Mouse (Mus musculus) layer of hippocampus, adult 18-20 months (tissue): Measurements from ENCODE around the gene Gm10401. TPM values are rescaled to one million over a fixed set of nuclear protein-coding genes. Genes with fewer than 3 reads are reported as not detected.

Experiments used
- DNase-seq, 2 experiments: peaks; one replicate each; pipeline ENCODE4 v3.0.0; 2022; ENCODE audit warnings: low spot score in 2 of 2
- total RNA-seq, 2 experiments: library from RNA; stranded (reverse); gene quantifications; 2 replicates each; pipeline ENCODE4 v1.2.3; 2021

Gene Gm10401
- total RNA-seq, 2 experiments from 2014 or later, result not detected

DNA sequence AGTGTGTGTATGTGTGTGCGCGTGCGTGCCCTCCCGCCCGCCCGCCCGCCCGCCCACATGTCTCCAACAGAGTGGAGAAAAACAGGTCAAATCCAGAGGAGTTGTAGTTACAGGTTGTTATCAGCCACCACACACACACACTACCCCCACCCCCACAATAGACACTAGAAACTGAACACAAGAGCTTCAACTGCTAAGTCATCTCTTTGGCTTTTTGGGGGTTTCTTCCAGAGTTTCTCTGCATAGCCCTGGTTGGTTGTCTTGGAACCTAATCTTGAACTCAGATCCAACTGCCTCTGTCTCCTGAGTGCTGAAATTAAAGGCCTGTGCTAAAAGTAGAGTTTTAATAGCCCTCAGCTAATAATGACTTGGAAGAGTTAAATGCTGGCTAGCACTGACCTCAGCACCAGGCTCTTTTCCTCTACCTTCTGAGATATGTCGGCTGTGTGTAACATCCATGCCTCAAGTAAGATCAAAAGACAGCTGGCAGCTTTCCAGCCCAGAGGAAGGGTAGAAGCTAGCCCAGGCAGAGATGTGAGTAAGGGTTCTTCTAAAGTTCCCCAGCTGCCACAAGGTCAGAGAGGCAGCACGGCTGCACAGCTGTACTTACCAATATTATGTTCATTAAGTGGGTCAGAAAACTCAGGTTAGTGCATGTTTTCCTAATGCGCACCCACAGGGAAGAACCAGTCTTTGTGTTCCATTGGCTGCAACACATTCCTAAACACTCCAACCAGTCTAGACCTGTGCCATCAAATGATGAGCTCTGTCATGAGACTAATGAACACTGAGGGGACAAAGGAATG is 26.8 kb downstream of the Gm10401 start:
- DNase-seq, result no peak

GRCm38 (mm10) chr5:115070457-115070856 is 27.6 kb downstream of the Gm10401 start:
- DNase-seq, result no peak

GRCm38 (mm10) chr5:115069611-115070010 is 28.5 kb downstream of the Gm10401 start:
- DNase-seq, result no peak

GRCm38 (mm10) chr5:115068671-115069421 is 29.2 kb downstream of the Gm10401 start:
- DNase-seq, result no peak

GRCm38 (mm10) chr5:115066245-115066644 is 31.9 kb downstream of the Gm10401 start:
- DNase-seq, result no peak

GRCm38 (mm10) chr5:115063391-115063790 is 34.7 kb downstream of the Gm10401 start:
- DNase-seq, result no peak

GRCm38 (mm10) chr5:115062566-115062965 is 35.5 kb downstream of the Gm10401 start:
- DNase-seq, result no peak

DNA sequence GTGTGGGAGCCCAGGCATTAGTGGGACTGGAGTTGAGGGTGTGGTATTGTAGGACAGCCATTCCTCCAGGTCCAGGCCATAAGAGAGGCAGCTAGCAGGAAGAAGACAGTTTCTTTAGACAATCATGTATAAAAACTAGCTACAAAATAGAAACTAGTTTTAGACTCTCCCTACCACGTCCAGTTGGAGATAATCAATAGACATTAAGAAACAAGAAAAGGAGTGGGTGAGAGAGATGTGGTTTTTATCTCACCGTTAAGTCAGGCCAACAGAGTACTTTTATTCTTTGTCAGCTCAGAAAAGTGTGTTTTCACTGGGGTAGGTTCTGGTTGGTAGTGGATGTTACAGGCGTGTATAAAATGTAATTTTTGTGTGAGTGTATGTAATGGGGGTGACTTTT is 37.1 kb downstream of the Gm10401 start:
- no peak for DNase-seq

DNA sequence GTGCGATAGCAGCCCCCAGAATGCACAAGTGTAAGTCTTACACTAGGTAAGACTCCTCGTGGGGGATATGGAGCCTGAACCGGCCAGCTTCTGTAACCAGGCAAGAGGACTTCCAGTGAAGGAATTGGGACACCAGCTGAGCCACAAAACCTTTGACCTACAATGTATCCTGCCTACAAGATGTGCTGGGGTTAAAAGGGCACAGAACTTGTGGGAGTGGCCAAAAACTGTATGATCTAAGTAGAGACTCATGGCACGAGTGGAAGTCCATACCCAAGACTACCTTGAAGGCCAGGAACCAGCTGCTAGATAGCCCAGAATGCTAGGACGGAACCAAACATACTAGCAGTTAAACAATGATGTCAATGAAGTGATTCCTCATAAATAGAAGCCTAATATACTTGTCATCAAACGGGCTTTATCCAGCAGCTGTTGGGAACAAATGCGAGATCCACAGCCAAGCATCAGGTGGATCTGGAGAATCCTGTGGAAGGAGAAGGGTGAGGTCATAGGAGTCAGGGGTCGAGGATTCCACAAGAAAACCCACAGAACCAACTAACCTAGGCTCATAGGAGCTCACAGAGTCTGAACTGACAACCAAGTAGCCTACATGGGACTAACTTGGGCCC is 37.9 kb downstream of the Gm10401 start:
- DNase-seq, result no peak

- DNase-seq, result no peak
Observed at GRCm38 (mm10) chr5:115058584-115059297, 39.4 kb downstream of the Gm10401 start.

DNA sequence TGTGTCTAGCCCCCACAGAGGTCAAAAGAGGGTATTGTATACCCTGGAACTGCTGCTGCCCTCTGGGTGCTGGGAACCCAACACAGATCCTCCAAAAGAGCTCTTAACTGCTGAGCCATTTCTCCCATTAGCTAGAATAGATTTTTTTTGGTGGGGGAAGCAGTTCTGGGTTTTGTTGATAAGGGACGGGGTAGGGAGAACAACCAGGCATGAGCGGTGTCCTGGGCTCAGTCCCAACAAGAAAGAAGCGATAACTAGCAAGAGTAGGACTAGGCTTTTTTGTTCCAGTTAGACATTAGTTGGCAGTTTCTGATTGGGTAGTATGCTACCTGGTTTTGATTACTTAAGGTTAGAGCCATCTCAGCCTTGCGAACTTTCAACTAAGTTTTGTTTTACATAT is 40.9 kb downstream of the Gm10401 start:
- no peak for DNase-seq

DNA sequence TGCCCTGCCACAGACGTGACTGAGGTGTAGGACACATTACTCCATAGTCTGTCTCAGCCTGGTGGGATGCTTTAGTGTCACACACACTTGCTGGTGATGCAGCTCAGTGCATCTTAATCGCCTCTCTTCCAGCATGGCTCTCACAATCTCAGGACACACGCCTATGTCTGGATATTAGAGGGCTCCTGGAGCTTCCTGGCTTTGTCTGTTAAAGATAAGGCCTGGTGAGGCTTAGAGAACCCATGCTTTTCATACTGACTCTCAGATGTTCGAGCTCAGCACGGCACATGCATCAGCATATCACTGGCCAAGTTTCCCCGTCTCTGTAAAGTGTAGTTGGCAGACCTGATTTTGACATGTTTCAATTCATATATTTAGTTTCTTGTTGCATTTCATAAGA is 42.7 kb downstream of the Gm10401 start:
- DNase-seq, result no peak

- no peak for DNase-seq
Observed at GRCm38 (mm10) chr5:115053791-115054396, 44.2 kb downstream of the Gm10401 start.

GRCm38 (mm10) chr5:115052546-115052945 is 45.5 kb downstream of the Gm10401 start:
- peak in 1 of 2 experiments; percentile 43 for DNase-seq

DNA sequence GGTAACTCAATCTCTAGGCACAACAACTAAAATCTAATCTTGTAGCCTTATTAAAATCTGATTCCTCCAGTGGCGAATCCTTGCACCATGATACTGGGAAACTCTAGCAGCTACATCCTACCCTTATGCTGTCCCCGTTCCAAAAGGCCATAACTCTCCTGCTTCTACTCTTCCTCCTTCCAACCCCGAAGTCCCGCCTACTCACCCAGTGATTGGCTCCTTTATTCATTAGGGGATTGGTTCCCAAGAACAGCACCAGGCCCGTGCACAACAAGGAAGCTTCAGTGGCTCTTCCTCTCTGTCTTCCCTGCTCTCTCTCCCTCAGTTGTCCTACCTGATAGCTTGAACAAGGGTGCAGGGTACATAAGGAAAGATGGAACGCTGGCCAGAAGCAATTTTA is 47.3 kb downstream of the Gm10401 start:
- no peak for DNase-seq

- DNase-seq, result no peak
Observed at GRCm38 (mm10) chr5:115049692-115050091, 48.4 kb downstream of the Gm10401 start.

Other genes with a start within 250 kb of the Gm10401 start
- not detected for gene 4930519G04Rik, start 244.6 kb downstream of the Gm10401 start, total RNA-seq
- gene Gm9936, start 239.6 kb downstream of the Gm10401 start, total RNA-seq, result under 1 TPM; 0.37 to 0.63 TPM
- 1 to 10 TPM; 1.6 to 2.8 TPM for gene Oasl2, start 201.4 kb downstream of the Gm10401 start, total RNA-seq
- not detected for gene Oasl1, start 175.1 kb downstream of the Gm10401 start, total RNA-seq
- 100 to 1,000 TPM; 228 to 232 TPM for gene 2210016L21Rik, start 156.1 kb downstream of the Gm10401 start, total RNA-seq
- gene Hnf1a, start 127.2 kb downstream of the Gm10401 start, total RNA-seq, result not detected
- 10 to 100 TPM; 76.9 to 77.9 TPM for gene Sppl3, start 87.2 kb downstream of the Gm10401 start, total RNA-seq
- 1 to 10 TPM; 7.5 to 8.1 TPM for gene Acads, start 21.1 kb upstream of the Gm10401 start, total RNA-seq
- 10 to 100 TPM; 28.1 to 30.2 TPM for gene Unc119b, start 36.7 kb upstream of the Gm10401 start, total RNA-seq
- 10 to 100 TPM; 92.5 to 95.1 TPM for gene Mlec, start 59.9 kb upstream of the Gm10401 start, total RNA-seq
- 100 to 1,000 TPM; 122 to 123 TPM for gene Cabp1, start 96.1 kb upstream of the Gm10401 start, total RNA-seq
- gene Pop5, start 137.5 kb upstream of the Gm10401 start, total RNA-seq, result 100 to 1,000 TPM; 105 to 112 TPM
- 100 to 1,000 TPM; 240 to 249 TPM for gene Rnf10, start 174.6 kb upstream of the Gm10401 start, total RNA-seq
- gene Coq5, start 181.4 kb upstream of the Gm10401 start, total RNA-seq, result 10 to 100 TPM; 42.0 to 44.9 TPM
- gene Dynll1, start 202.7 kb upstream of the Gm10401 start, total RNA-seq, result 100 to 1,000 TPM; 720 to 803 TPM
- 10 to 100 TPM; 81.2 to 88.2 TPM for gene Srsf9, start 228.9 kb upstream of the Gm10401 start, total RNA-seq
- gene Gatc, start 242.9 kb upstream of the Gm10401 start, total RNA-seq, result 10 to 100 TPM; 17.9 to 21.8 TPM
- gene Triap1, start 242.9 kb upstream of the Gm10401 start, total RNA-seq, result 10 to 100 TPM; 22.7 to 26.4 TPM